Mouse (Mus musculus) MEL (cell line): Measurements from ENCODE around the gene Fbf1.

Experiments
- CTCF ChIP-seq, 3 experiments: IDR thresholded peaks in 2 of 3; conservative IDR thresholded peaks in 1 of 3; 2 replicates each; pipeline ENCODE4 v1.5.1; 2011 to 2012; ENCODE audit warnings: low read length in 3 of 3, low read depth in 2 of 3, mild to moderate bottlenecking in 2 of 3, improper control_type of control experiment in 1 of 3, inconsistent platforms in 1 of 3, mixed read lengths in 1 of 3, moderate library complexity in 1 of 3; ENCODE audit not compliant: control insufficient read depth in 1 of 3, insufficient read depth in 1 of 3, poor library complexity in 1 of 3, severe bottlenecking in 1 of 3
- EP300 ChIP-seq, 2 experiments: IDR thresholded peaks; 2 replicates each; pipeline ENCODE4 v1.6.1; 2011; ENCODE audit warnings: improper control_type of control experiment in 2 of 2, low read length in 2 of 2, low read depth in 1 of 2, mild to moderate bottlenecking in 1 of 2
- MAX ChIP-seq: IDR thresholded peaks from 2 replicates; pipeline ENCODE4 v1.6.1; 2011; ENCODE audit warnings: low read length, improper control_type of control experiment
- MXI1 ChIP-seq: IDR thresholded peaks from 2 replicates; pipeline ENCODE4 v1.6.1; 2011; ENCODE audit warnings: mild to moderate bottlenecking, low read depth, low read length, improper control_type of control experiment
- POLR2A ChIP-seq, 2 experiments: IDR thresholded peaks; 2 replicates each; pipeline ENCODE4 v1.6.1; 2011 to 2012; ENCODE audit warnings: low read length in 2 of 2, mild to moderate bottlenecking in 2 of 2, control low read depth in 1 of 2, improper control_type of control experiment in 1 of 2, low read depth in 1 of 2, moderate library complexity in 1 of 2; ENCODE audit not compliant: control insufficient read depth in 1 of 2, insufficient read depth in 1 of 2, poor library complexity in 1 of 2
- POLR2AphosphoS2 ChIP-seq: IDR thresholded peaks from 2 replicates; pipeline ENCODE4 v1.6.1; 2011; ENCODE audit warnings: low read length, improper control_type of control experiment
- SIN3A ChIP-seq: IDR thresholded peaks from 2 replicates; pipeline ENCODE4 v1.6.1; 2012; ENCODE audit warnings: low read length, improper control_type of control experiment, inconsistent platforms
- USF1 ChIP-seq: IDR thresholded peaks from 2 replicates; pipeline ENCODE4 v1.6.1; 2014; ENCODE audit warnings: low read depth, mild to moderate bottlenecking, inconsistent platforms, low read length, improper control_type of control experiment, moderate library complexity
- ZNF384 ChIP-seq: IDR thresholded peaks from 2 replicates; pipeline ENCODE4 v1.6.1; 2012; ENCODE audit warnings: low read depth, mild to moderate bottlenecking, inconsistent platforms, low read length, improper control_type of control experiment

DNA sequence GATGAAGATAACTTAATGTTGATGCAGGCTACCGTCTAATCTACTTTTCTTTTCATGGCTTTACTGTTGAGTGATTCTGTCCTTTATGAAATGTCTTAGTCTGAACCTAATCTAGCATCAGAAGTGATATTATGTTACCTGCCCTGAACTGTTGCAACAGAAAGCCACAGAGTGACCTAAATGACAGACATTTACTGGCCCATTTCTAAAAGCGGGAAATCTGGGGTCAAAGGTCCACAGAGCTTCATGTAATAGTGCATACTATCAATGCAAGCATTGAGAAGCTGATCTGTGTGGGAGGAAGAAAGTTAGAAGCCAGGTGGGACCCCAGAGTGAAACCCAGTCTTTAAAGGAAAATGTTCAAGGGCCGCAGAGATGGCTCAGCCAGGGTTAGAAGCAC is 35.2 kb upstream of the Fbf1 start:
- TF ChIP-seq POLR2A (IDR thresholded peaks at IDR 0.05; ENCODE audit: control insufficient read depth in 1 of 2, insufficient read depth in 1 of 2, low read depth in 1 of 2, low read length in 2 of 2, poor library complexity in 1 of 2) (no peak), ZNF384 (no peak), CTCF (IDR thresholded peaks at IDR 0.05 in 2 of 3, conservative IDR thresholded peaks at IDR 0.05 in 1 of 3; ENCODE audit: control insufficient read depth in 1 of 3, insufficient read depth in 1 of 3, low read depth in 2 of 3, low read length in 3 of 3, poor library complexity in 1 of 3, severe bottlenecking in 1 of 3) (no peak), SIN3A (no peak), USF1 (no peak), EP300 (IDR thresholded peaks at IDR 0.05; ENCODE audit: low read depth in 1 of 2, low read length in 2 of 2) (no peak), MAX (no peak), POLR2AphosphoS2 (no peak), MXI1 (no peak)
